Mouse (Mus musculus) embryonic facial prominence, embryonic 11.5 days (tissue): ENCODE data around the gene Mylip. TPM values are rescaled to one million over a fixed set of nuclear protein-coding genes. Genes with fewer than 3 reads are reported as not detected.

Experiments used
- ATAC-seq: fragments of 200-750 bp; cut with Nextera tagmentation; replicated peaks from 2 replicates; pipeline ENCODE4 v1.8.0; 2017; ENCODE audit warnings: low read depth; ENCODE audit not compliant: insufficient number of reproducible peaks, low FRiP score, low TSS enrichment
- DNase-seq: peaks from one replicate; pipeline ENCODE4 v3.0.0-alpha.2; 2015; ENCODE audit warnings: low spot score
- H3K27ac ChIP-seq: fragments of 300-500 bp; sonication (generic); replicated peaks from 2 replicates; pipeline ENCODE4 v1.5.1; 2014; ENCODE audit warnings: mild to moderate bottlenecking, low read depth, low read length, control low read depth
- H3K27me3 ChIP-seq: fragments of 300-500 bp; sonication (generic); 2 replicates; pipeline ENCODE4 v1.6.1; 2014; ENCODE audit warnings: mild to moderate bottlenecking, low read length, moderate library complexity, mixed read lengths; ENCODE audit not compliant: control insufficient read depth, insufficient read depth
- H3K36me3 ChIP-seq: fragments of 300-500 bp; sonication (generic); replicated peaks from 2 replicates; pipeline ENCODE4 v1.6.1; 2014; ENCODE audit warnings: low read depth, mild to moderate bottlenecking, low read length, moderate library complexity, mixed read lengths; ENCODE audit not compliant: control insufficient read depth, insufficient read depth
- H3K4me1 ChIP-seq: fragments of 300-500 bp; sonication (generic); 2 replicates; pipeline ENCODE4 v1.6.1; 2014; ENCODE audit warnings: low read length, mixed read lengths; ENCODE audit not compliant: control insufficient read depth, insufficient read depth
- H3K4me2 ChIP-seq: fragments of 300-500 bp; sonication (generic); 2 replicates; pipeline ENCODE4 v1.6.1; 2014; ENCODE audit warnings: low read depth, mild to moderate bottlenecking, control low read depth, low read length, moderate library complexity
- H3K4me3 ChIP-seq: fragments of 300-500 bp; sonication (generic); 2 replicates; pipeline ENCODE4 v1.5.1; 2014; ENCODE audit warnings: low read depth, low read length, control low read depth
- H3K9ac ChIP-seq: fragments of 300-500 bp; sonication (generic); replicated peaks from 2 replicates; pipeline ENCODE4 v1.6.1; 2014; ENCODE audit warnings: mild to moderate bottlenecking, control low read depth, low read length
- H3K9me3 ChIP-seq: fragments of 300-500 bp; sonication (generic); replicated peaks from 2 replicates; pipeline ENCODE4 v1.6.1; 2016; ENCODE audit warnings: mild to moderate bottlenecking, low read length, inconsistent platforms, mixed read lengths; ENCODE audit not compliant: control insufficient read depth
- WGBS: fragments of 180-500 bp; shearing (Covaris S2); extraction: QIAGEN DNeasy Blood & Tissue Kit; methylation state at CpG from one replicate; pipeline ENCODE4 v1.1.7; 2014; 5-methylcytosine and 5-hydroxymethylcytosine counted together
- polyA plus RNA-seq: library from polyadenylated mRNA; unstranded; fragments of >200 nt; fragmentation: Nextera tagmentation; extraction: Ambion mirVana; gene quantifications from 2 replicates; pipeline ENCODE4 v1.2.1, GENCODE M21; 2014

Gene Mylip
- polyA plus RNA-seq, 1 experiment from 2014 or later: 8.7 TPM

- no peaks in the 10 kb centered on the region for H3K9me3 ChIP-seq
- WGBS: 89% methylated on average over 6 of the region's 6 CpGs
- H3K4me3 ChIP-seq: no peak overlapping the region
- no peak overlapping the region for H3K4me2 ChIP-seq
- H3K36me3 ChIP-seq: peaks cover 14% of the 10 kb centered on the region
- no peak overlapping the region for H3K9ac ChIP-seq
- DNase-seq (no peak), ATAC-seq (no peak)
- H3K4me1 ChIP-seq: no peaks in the 10 kb centered on the region
- H3K27ac ChIP-seq: no peak overlapping the region
- H3K27me3 ChIP-seq: no peaks in the 10 kb centered on the region
Observed at GRCm38 (mm10) chr13:45404269-45404668, 14.7 kb downstream of the Mylip start.

DNA sequence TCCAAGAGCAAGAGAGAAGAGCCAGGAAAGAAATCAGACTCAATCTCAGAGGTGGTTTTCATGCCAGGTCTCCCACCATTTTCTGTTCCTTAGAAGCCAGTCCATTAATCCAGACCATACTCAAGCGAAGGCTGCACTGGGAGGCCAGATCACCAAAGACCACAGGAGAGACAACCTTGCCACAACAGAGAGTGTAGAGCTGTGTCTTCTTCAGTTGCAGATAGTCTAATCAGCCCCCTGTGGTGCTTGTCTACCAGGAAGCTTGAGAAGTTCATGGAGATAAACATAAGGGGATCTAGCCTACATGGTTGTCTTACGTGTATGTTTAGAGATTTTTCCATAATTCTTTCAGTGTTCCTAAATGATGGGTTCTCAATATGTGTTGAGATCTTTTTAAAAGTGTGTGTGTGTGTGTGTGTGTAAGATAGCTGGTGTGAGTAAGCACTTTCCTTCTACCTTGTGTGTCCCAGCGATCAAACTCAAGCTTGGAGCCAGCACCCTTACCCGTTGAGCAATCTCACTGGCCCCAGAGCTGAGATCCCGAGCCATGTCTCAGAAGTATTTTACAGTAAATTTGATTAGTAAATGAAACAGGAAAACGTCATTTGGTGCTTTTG, 15.8 kb downstream of the Mylip start:
- Histone ChIP-seq H3K4me1 (no peaks in the 10 kb centered on the region), H3K27ac (no peak overlapping the region), H3K4me2 (no peak overlapping the region), H3K9me3 (no peaks in the 10 kb centered on the region), H3K27me3 (no peaks in the 10 kb centered on the region), H3K4me3 (no peak overlapping the region), H3K9ac (no peak overlapping the region), H3K36me3 (peaks cover 14% of the 10 kb centered on the region)
- DNase-seq (no peak), ATAC-seq (no peak)
- WGBS: 90% methylated on average over 6 of the region's 6 CpGs

DNA sequence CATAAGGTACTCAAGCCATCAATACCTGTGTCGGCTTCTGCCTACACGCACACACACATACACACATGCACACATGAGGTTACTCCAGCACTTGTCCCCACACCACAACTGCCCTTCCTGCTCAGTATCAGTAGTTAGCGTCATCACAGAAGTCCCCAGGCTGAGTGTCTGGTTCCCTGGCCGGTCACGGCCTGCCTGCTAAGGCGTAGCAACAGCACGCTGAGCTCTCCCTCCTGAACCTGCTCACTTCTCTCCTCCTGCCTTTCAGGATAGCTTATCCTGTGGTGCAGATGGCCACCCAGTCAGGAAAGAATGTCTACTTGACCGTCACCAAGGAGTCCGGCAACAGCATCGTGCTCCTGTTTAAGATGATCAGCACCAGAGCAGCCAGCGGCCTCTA, 16.7 kb downstream of the Mylip start:
- WGBS: 89% methylated on average over 11 of the region's 11 CpGs

GRCm38 (mm10) chr13:45406703-45407102, 17.2 kb downstream of the Mylip start:
- Histone ChIP-seq H3K4me2 (no peak overlapping the region), H3K4me1 (no peaks in the 10 kb centered on the region), H3K4me3 (no peak overlapping the region), H3K9ac (no peak overlapping the region), H3K27me3 (no peaks in the 10 kb centered on the region), H3K27ac (no peak overlapping the region), H3K9me3 (no peaks in the 10 kb centered on the region), H3K36me3 (peaks cover 14% of the 10 kb centered on the region)
- WGBS: 57% methylated on average over 6 of the region's 6 CpGs
- no peak for ATAC-seq
- no peak for DNase-seq

More for the DNA sequence above, 16.7 kb downstream of the Mylip start:
- H3K9me3 ChIP-seq: no peaks in the 10 kb centered on the region
- DNase-seq (no peak), ATAC-seq (no peak)
- H3K36me3 ChIP-seq: peaks cover 14% of the 10 kb centered on the region
- H3K4me1 ChIP-seq: no peaks in the 10 kb centered on the region
- H3K9ac ChIP-seq: no peak overlapping the region
- H3K4me3 ChIP-seq: no peak overlapping the region
- no peak overlapping the region for H3K4me2 ChIP-seq
- H3K27me3 ChIP-seq: no peaks in the 10 kb centered on the region
- H3K27ac ChIP-seq: no peak overlapping the region

DNA sequence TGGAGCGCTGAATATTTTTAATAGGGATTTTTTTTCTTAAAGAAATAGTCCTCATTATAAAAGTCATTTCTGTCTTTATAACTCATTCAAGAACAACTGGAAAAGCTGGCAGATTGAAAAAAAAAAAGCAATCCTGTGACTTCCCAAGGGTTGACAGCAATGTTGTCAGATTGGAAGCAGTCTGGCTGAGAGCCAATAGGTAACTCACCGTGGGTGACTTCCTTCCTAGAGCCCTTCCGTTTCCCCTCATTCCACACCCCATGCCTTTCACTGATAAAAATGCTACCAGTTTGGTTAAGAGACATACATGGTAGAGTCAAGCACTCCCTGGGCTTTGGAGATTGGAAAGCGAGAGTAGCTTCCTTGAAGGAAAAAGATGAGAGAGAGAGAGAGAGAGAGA, 21.4 kb downstream of the Mylip start:
- Histone ChIP-seq H3K4me1 (no peaks in the 10 kb centered on the region), H3K27me3 (no peaks in the 10 kb centered on the region), H3K36me3 (peaks cover 17% of the 10 kb centered on the region), H3K4me3 (no peak overlapping the region), H3K27ac (no peak overlapping the region), H3K9me3 (no peaks in the 10 kb centered on the region), H3K4me2 (no peak overlapping the region), H3K9ac (no peak overlapping the region)
- DNase-seq (no peak), ATAC-seq (no peak)
- 93% methylated on average over 4 of the region's 4 CpGs for WGBS

DNA sequence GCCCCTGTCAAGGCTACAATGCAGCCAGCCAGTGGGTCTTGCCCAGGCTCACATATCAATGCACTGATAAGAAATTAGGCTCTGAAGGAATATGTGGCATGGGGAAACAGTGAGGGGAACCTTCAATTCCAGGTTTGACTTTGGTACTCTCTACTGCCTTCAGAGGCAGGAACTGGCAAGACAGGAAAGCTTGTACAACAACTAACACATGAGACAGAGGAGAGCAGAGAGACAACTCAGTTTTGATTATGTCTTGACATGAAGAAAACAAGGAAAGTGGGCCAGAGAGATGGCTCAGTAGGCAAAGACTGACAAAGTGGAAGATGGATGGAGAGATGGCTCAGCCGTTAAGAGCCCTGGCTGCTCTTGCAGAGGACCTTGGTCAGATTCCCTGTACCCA, 23.5 kb downstream of the Mylip start:
- no peak overlapping the region for H3K9ac ChIP-seq
- H3K4me1 ChIP-seq: 0 out of 2 replicates have a peak, but pooled peaks cover 3% of the 10 kb centered on the region
- H3K4me3 ChIP-seq: no peak overlapping the region
- H3K27ac ChIP-seq: no peak overlapping the region
- peaks cover 10% of the 10 kb centered on the region; the same call in 1 of the 2 replicates for H3K36me3 ChIP-seq
- ATAC-seq (no peak), DNase-seq (no peak)
- H3K27me3 ChIP-seq: no peaks in the 10 kb centered on the region
- no peaks in the 10 kb centered on the region for H3K9me3 ChIP-seq
- 100% methylated on average over 1 of the region's 1 CpGs for WGBS
- H3K4me2 ChIP-seq: no peak overlapping the region

DNA sequence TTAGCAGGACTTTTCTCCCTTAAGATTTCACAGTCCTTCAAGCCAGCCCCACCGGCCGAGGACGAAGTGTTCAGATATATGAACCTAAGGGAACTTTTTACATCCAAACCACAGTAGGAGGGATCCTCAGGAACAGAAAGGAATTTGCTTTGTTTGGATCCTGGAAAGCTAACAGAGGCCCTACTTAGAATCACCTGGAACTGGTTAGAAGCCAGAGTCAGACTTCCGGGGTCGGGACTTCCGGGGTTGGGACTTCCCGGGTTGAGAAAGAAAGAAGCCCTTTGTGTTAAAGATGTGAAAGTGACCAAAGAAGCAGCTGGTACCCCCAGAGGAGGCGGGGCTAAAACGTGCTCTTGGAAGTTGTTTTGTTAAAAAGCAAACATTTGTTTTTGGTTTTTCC, 24.5 kb downstream of the Mylip start:
- no peak overlapping the region for H3K27ac ChIP-seq
- peaks cover 3% of the 10 kb centered on the region; the same call in 1 of the 2 replicates for H3K36me3 ChIP-seq
- no peak overlapping the region for H3K9ac ChIP-seq
- no peaks in the 10 kb centered on the region for H3K27me3 ChIP-seq
- no peak overlapping the region for H3K4me3 ChIP-seq
- H3K4me2 ChIP-seq: no peak overlapping the region
- WGBS: 26% methylated on average over 9 of the region's 9 CpGs
- ATAC-seq: no peak
- DNase-seq: peak; percentile 63
- no peaks in the 10 kb centered on the region for H3K9me3 ChIP-seq
- 0 out of 2 replicates have a peak, but pooled peaks cover 3% of the 10 kb centered on the region for H3K4me1 ChIP-seq

- 22% methylated on average over 14 of the region's 14 CpGs for WGBS
- H3K27ac ChIP-seq: peak overlapping the region; percentile 60
- 0 out of 2 replicates have a peak, but pooled peaks cover 3% of the 10 kb centered on the region for H3K4me1 ChIP-seq
- DNase-seq (peak; percentile 79), ATAC-seq (no peak; the same call in 1 of the 2 replicates)
- no peaks in the 10 kb centered on the region for H3K9me3 ChIP-seq
- H3K36me3 ChIP-seq: peaks cover 3% of the 10 kb centered on the region; the same call in 1 of the 2 replicates
- H3K27me3 ChIP-seq: no peaks in the 10 kb centered on the region
- no peak overlapping the region for H3K4me3 ChIP-seq
- peak overlapping the region; percentile 21; the same call in 1 of the 2 replicates for H3K4me2 ChIP-seq
- 0 out of 2 replicates have a peak overlapping the region, but pooled peaks have one; percentile 22 for H3K9ac ChIP-seq
Observed at GRCm38 (mm10) chr13:45416621-45417057, 27.1 kb downstream of the Mylip start.
